Mouse (Mus musculus): ENCODE measurements around the gene Col25a1.

Col25a1 gene

GRCm38 (mm10) chr3:130131201-130131600, at the start of gene Col25a1:
Gene Col25a1 (plus strand): TSS chr3:130131501.
- DNase-seq (ENCODE audit: low spot score in 2 of 2), result no peak

- no peak for DNase-seq (ENCODE audit: low spot score in 2 of 2)
These were observed 48.0 kb upstream of the Col25a1 start for GRCm38 (mm10) chr3:130083312-130083711.

GRCm38 (mm10) chr3:130086372-130087080, 44.8 kb upstream of the Col25a1 start:
- peak; percentile 32 to 45 for DNase-seq (ENCODE audit: low spot score in 2 of 2)

- DNase-seq (ENCODE audit: low spot score in 2 of 2), result no peak
These were observed 43.8 kb upstream of the Col25a1 start for GRCm38 (mm10) chr3:130087466-130087865.

- no peak for DNase-seq (ENCODE audit: low spot score in 2 of 2)
These were observed 42.6 kb upstream of the Col25a1 start for GRCm38 (mm10) chr3:130088654-130089053.

GRCm38 (mm10) chr3:130090460-130090859, 40.8 kb upstream of the Col25a1 start:
- DNase-seq (ENCODE audit: low spot score in 2 of 2), result no peak

GRCm38 (mm10) chr3:130094125-130094704, 37.1 kb upstream of the Col25a1 start:
- DNase-seq (ENCODE audit: low spot score in 2 of 2), result no peak

- DNase-seq (ENCODE audit: low spot score in 2 of 2), result peak; percentile 48 to 75
These were observed 36.0 kb upstream of the Col25a1 start for GRCm38 (mm10) chr3:130095160-130095781.

GRCm38 (mm10) chr3:130103486-130103885, 27.8 kb upstream of the Col25a1 start:
- DNase-seq (ENCODE audit: low spot score in 2 of 2), result no peak

GRCm38 (mm10) chr3:130104471-130104870, 26.8 kb upstream of the Col25a1 start:
- DNase-seq (ENCODE audit: low spot score in 2 of 2), result no peak

GRCm38 (mm10) chr3:130116886-130117285, 14.4 kb upstream of the Col25a1 start:
- DNase-seq (ENCODE audit: low spot score in 2 of 2), result no peak

GRCm38 (mm10) chr3:130127840-130128239, 3.5 kb upstream of the Col25a1 start:
- DNase-seq (ENCODE audit: low spot score in 2 of 2), result no peak

- DNase-seq (ENCODE audit: low spot score in 2 of 2), result peak; percentile 60 to 73
These were observed 2.7 kb upstream of the Col25a1 start for GRCm38 (mm10) chr3:130128564-130128963.

GRCm38 (mm10) chr3:130129635-130130206, 1.6 kb upstream of the Col25a1 start:
- DNase-seq (ENCODE audit: low spot score in 2 of 2), result no peak

GRCm38 (mm10) chr3:130137204-130137603, 5.9 kb downstream of the Col25a1 start:
- no peak for DNase-seq (ENCODE audit: low spot score in 2 of 2)

- no peak for DNase-seq (ENCODE audit: low spot score in 2 of 2)
These were observed 6.3 kb downstream of the Col25a1 start for GRCm38 (mm10) chr3:130137640-130138039.

- DNase-seq (ENCODE audit: low spot score in 2 of 2), result peak in 1 of 2 experiments; percentile 29
These were observed 14.6 kb downstream of the Col25a1 start for GRCm38 (mm10) chr3:130145874-130146273.

- no peak for DNase-seq (ENCODE audit: low spot score in 2 of 2)
These were observed 16.5 kb downstream of the Col25a1 start for GRCm38 (mm10) chr3:130147827-130148226.

- no peak for DNase-seq (ENCODE audit: low spot score in 2 of 2)
These were observed 17.9 kb downstream of the Col25a1 start for GRCm38 (mm10) chr3:130149180-130149579.

GRCm38 (mm10) chr3:130153117-130153516, 21.8 kb downstream of the Col25a1 start:
- DNase-seq (ENCODE audit: low spot score in 2 of 2), result no peak

GRCm38 (mm10) chr3:130157551-130157950, 26.2 kb downstream of the Col25a1 start:
- DNase-seq (ENCODE audit: low spot score in 2 of 2), result no peak

GRCm38 (mm10) chr3:130159906-130160305, 28.6 kb downstream of the Col25a1 start:
- DNase-seq (ENCODE audit: low spot score in 2 of 2), result no peak

GRCm38 (mm10) chr3:130160902-130161301, 29.6 kb downstream of the Col25a1 start:
- no peak for DNase-seq (ENCODE audit: low spot score in 2 of 2)

All from right cerebral cortex, postnatal 10 days (tissue).